Mouse (Mus musculus): Measurements from ENCODE around the gene Mthfd1.

GRCm38 (mm10) chr12:76360868-76361267 lies 105.8 kb downstream of the Mthfd1 start:
- TF ChIP-seq ZC3H11A (IDR thresholded peaks at IDR 0.05; ENCODE audit: borderline replicate concordance, low read depth, low read length), result no peak
- TF ChIP-seq MAFK (IDR thresholded peaks at IDR 0.05; ENCODE audit: insufficient read depth, low read depth, low read length), result no peak
- TF ChIP-seq HCFC1 (IDR thresholded peaks at IDR 0.05; ENCODE audit: borderline replicate concordance, insufficient read depth, low read length), result no peak

Measured in ES-E14 (cell line).